Mouse (Mus musculus): ENCODE results near the gene Arnt. TPM values are rescaled to one million over a fixed set of nuclear protein-coding genes. Genes with fewer than 3 reads are reported as not detected.
"Not testable (repeated sequence)": the region's sequence is repeated elsewhere in the genome, so short reads cannot be mapped to it uniquely, and the experiment has no call there.

Arnt gene
- polyA plus RNA-seq, 1 experiment, result 28.7 TPM

DNA sequence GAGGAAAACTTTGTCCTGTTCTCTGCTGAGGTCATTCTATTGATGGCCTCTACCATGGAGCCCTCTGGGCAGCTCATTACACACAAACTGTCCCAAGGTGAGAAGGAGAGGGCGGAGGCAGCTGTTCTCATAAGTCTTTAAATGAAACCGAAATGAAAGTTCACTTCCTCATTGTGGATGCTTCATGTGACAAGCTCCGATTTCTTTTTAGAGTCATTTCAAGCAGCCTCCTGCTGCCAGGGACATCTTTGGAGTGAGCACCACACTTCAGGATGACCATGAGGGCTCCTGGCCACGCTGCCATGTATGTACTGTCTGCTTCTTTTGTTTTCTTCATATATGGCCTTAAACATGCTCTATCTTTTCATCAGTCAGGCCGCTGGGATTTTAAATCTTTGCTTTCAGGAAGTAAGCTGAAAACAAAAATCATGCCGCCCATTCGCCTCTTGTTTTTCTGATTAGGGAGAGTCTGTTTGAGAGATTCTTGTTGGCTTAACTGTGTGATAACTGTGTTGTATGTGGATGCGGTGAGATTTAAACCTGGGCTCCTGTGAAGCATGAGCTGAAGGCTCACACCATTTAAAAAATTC lies 92.5 kb downstream of the Arnt start, which contains the start of gene Ctss:
Ctss (plus strand) TSS at position 165 of the 590 bp plus-strand sequence.
- peak; percentile 9 for DNase-seq
- WGBS, result 72% methylated on average over 8 of the region's 8 CpGs
- Histone ChIP-seq H3K27me3 (replicated peaks; ENCODE audit: control insufficient read depth, insufficient read depth, low read length) (no peaks in the 10 kb centered on the region), H3K27ac (ENCODE audit: insufficient read depth, low read depth, low read length) (no peak within 1 kb of the TSS), H3K4me3 (ENCODE audit: insufficient read depth, low read depth, low read length) (no peak within 1 kb of the TSS), H3K36me3 (ENCODE audit: control insufficient read depth, insufficient read depth, low read length) (no peaks in the 10 kb centered on the region), H3K4me1 (ENCODE audit: control insufficient read depth, insufficient read depth, low read length) (no peaks in the 10 kb centered on the region)
- TF ChIP-seq POLR2A (IDR thresholded peaks at IDR 0.05; ENCODE audit: low read depth, low read length) (no peak), CTCF (conservative IDR thresholded peaks at IDR 0.05; ENCODE audit: insufficient read depth, insufficient read length, low read depth, low read length) (no peak)

DNA sequence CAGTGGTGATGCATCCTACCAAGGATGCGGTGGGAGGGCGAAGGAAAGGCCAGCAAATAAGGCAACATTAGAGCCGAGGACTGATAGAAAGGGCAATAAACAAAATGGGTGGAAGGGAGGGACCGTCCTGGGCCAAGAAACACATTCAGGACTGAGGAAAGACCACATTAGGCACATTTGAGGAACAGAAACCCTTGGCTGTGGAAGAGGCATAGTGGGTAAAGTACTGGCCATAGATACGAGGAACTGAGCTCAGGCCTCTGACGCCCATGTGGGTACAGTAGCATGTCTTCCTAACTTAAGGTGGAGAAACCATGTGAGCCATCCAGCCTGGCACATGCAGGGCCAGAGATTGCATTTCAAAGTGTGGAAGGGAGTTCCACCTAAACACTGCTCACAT lies 95.6 kb downstream of the Arnt start:
- H3K36me3 ChIP-seq (ENCODE audit: control insufficient read depth, insufficient read depth, low read length), result no peaks in the 10 kb centered on the region
- no peaks in the 10 kb centered on the region for H3K4me1 ChIP-seq (ENCODE audit: control insufficient read depth, insufficient read depth, low read length)
- 85% methylated on average over 6 of the region's 6 CpGs for WGBS
- H3K27ac ChIP-seq (ENCODE audit: insufficient read depth, low read depth, low read length), result no peak overlapping the region
- no peak overlapping the region for H3K4me3 ChIP-seq (ENCODE audit: insufficient read depth, low read depth, low read length)
- TF ChIP-seq CTCF (conservative IDR thresholded peaks at IDR 0.05; ENCODE audit: insufficient read depth, insufficient read length, low read depth, low read length) (no peak), POLR2A (IDR thresholded peaks at IDR 0.05; ENCODE audit: low read depth, low read length) (no peak)
- DNase-seq, result peak; percentile 16
- H3K27me3 ChIP-seq (replicated peaks; ENCODE audit: control insufficient read depth, insufficient read depth, low read length), result no peaks in the 10 kb centered on the region

DNA sequence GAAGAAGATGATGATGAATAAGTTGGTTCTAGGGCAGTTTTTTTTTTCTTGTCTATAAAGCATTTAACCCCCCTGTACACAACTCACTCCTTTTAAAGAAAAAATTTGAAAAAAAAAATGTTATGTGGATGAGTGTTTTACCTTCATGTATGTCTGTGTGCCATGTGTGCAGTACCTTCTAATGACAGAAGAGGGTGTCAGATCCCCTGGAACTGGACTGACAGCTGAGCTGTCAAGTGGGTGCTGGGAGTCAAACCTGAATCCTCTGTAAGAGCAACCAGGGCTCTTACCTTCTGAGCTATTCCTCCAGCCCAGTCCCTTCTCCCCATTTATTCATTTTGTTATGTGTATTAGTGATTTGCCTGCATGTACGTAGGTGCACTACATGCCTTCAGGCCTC lies 96.8 kb downstream of the Arnt start:
- Histone ChIP-seq H3K4me1 (ENCODE audit: control insufficient read depth, insufficient read depth, low read length) (no peaks in the 10 kb centered on the region), H3K4me3 (ENCODE audit: insufficient read depth, low read depth, low read length) (no peak overlapping the region), H3K27ac (ENCODE audit: insufficient read depth, low read depth, low read length) (no peak overlapping the region), H3K36me3 (ENCODE audit: control insufficient read depth, insufficient read depth, low read length) (no peaks in the 10 kb centered on the region), H3K27me3 (replicated peaks; ENCODE audit: control insufficient read depth, insufficient read depth, low read length) (no peaks in the 10 kb centered on the region)
- 95% methylated on average over 1 of the region's 1 CpGs for WGBS
- DNase-seq, result no peak
- TF ChIP-seq CTCF (conservative IDR thresholded peaks at IDR 0.05; ENCODE audit: insufficient read depth, insufficient read length, low read depth, low read length) (no peak), POLR2A (IDR thresholded peaks at IDR 0.05; ENCODE audit: low read depth, low read length) (no peak)

DNA sequence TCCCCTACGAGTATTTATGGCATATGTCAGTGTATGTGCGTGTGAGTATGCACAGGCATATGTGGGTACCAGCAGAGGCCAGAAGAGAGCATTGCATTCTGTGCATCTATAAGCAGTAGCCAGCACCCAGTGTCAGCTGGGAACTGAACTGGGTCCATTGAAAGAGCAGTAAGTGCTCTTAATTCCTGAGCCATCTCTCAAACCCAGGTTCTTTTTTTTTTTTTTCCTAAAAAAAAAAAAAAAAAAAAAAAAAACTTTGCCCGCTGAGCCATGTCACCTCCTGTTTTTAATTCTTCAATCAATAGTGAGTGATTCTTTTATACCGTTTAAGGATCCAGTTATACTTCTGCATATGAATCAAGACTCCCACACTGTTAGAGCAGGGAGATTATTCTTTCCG lies 99.2 kb downstream of the Arnt start:
- TF ChIP-seq POLR2A (IDR thresholded peaks at IDR 0.05; ENCODE audit: low read depth, low read length) (no peak), CTCF (conservative IDR thresholded peaks at IDR 0.05; ENCODE audit: insufficient read depth, insufficient read length, low read depth, low read length) (no peak)
- Histone ChIP-seq H3K4me3 (ENCODE audit: insufficient read depth, low read depth, low read length) (no peak overlapping the region), H3K4me1 (ENCODE audit: control insufficient read depth, insufficient read depth, low read length) (no peaks in the 10 kb centered on the region), H3K27me3 (replicated peaks; ENCODE audit: control insufficient read depth, insufficient read depth, low read length) (no peaks in the 10 kb centered on the region), H3K36me3 (ENCODE audit: control insufficient read depth, insufficient read depth, low read length) (no peaks in the 10 kb centered on the region), H3K27ac (ENCODE audit: insufficient read depth, low read depth, low read length) (no peak overlapping the region)
- no peak for DNase-seq
- 84% methylated on average over 5 of the region's 5 CpGs for WGBS

DNA sequence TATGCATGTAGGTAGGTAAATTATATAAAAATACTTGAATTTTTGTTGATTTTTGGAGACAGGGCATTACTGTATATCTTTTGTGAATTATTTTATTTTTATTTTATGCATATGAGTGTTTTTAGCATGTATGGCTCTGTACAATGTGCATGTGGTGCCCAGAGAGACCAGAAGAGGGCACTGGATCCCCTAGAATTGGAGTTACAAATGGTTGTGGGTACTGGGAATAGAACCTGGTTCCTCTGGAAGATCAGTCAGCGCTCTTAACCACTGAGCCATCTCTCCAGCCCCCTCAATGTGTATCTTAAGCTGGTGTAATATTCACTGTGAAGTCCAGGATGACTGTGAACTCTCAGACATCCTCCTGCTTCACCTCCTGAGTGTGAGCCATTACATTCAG lies 100.7 kb downstream of the Arnt start:
- DNase-seq, result no peak
- TF ChIP-seq CTCF (conservative IDR thresholded peaks at IDR 0.05; ENCODE audit: insufficient read depth, insufficient read length, low read depth, low read length) (no peak), POLR2A (IDR thresholded peaks at IDR 0.05; ENCODE audit: low read depth, low read length) (no peak)
- Histone ChIP-seq H3K27me3 (replicated peaks; ENCODE audit: control insufficient read depth, insufficient read depth, low read length) (no peaks in the 10 kb centered on the region), H3K27ac (ENCODE audit: insufficient read depth, low read depth, low read length) (no peak overlapping the region), H3K4me1 (ENCODE audit: control insufficient read depth, insufficient read depth, low read length) (no peaks in the 10 kb centered on the region), H3K36me3 (ENCODE audit: control insufficient read depth, insufficient read depth, low read length) (no peaks in the 10 kb centered on the region), H3K4me3 (ENCODE audit: insufficient read depth, low read depth, low read length) (no peak overlapping the region)
- 91% methylated on average over 1 of the region's 1 CpGs for WGBS

DNA sequence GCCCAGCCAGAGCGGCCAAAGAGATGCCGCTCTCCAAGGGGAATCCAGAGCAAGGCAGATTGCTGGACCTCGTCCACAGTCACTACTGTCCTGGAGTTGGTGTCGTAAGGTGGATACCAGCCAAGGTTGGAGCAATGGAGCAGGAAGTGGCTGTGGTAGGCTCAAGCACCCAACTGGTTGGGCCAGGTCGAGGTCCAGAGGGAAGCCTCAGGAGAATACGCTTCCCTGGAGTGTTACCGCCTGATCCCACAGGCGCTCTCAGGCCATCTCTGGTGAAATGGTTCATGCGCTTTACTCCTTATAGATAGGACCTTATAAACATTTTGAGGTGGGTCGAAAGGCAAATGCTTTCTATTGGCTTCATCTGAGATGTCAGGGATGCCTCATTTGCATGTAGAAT lies 104.7 kb downstream of the Arnt start:
- no peak overlapping the region for H3K4me3 ChIP-seq (ENCODE audit: insufficient read depth, low read depth, low read length)
- DNase-seq, result no peak
- no peaks in the 10 kb centered on the region for H3K4me1 ChIP-seq (ENCODE audit: control insufficient read depth, insufficient read depth, low read length)
- H3K27me3 ChIP-seq (replicated peaks; ENCODE audit: control insufficient read depth, insufficient read depth, low read length), result no peaks in the 10 kb centered on the region
- TF ChIP-seq POLR2A (IDR thresholded peaks at IDR 0.05; ENCODE audit: low read depth, low read length) (no peak), CTCF (conservative IDR thresholded peaks at IDR 0.05; ENCODE audit: insufficient read depth, insufficient read length, low read depth, low read length) (no peak)
- H3K27ac ChIP-seq (ENCODE audit: insufficient read depth, low read depth, low read length), result no peak overlapping the region
- H3K36me3 ChIP-seq (ENCODE audit: control insufficient read depth, insufficient read depth, low read length), result no peaks in the 10 kb centered on the region
- 89% methylated on average over 10 of the region's 10 CpGs for WGBS

DNA sequence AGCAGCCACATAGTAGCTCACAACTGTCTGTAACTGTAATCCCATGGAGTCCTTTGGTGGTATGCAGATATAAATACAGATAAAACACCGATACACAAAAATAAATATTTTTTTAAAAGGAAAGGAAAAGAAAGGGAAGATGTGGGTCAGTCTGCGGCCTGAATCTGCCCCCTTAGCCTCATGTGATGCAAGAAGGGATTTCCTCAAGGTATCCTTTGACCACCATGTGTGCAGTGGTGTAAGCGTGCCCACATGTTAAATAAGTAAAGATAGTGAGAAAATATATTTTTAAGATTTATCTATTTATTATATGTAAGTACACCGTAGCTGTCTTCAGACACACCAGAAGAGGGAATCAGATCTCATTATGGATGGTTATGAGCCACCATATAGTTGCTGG lies 105.6 kb downstream of the Arnt start:
- Histone ChIP-seq H3K4me3 (ENCODE audit: insufficient read depth, low read depth, low read length) (no peak overlapping the region), H3K27me3 (replicated peaks; ENCODE audit: control insufficient read depth, insufficient read depth, low read length) (no peaks in the 10 kb centered on the region), H3K4me1 (ENCODE audit: control insufficient read depth, insufficient read depth, low read length) (no peaks in the 10 kb centered on the region), H3K27ac (ENCODE audit: insufficient read depth, low read depth, low read length) (no peak overlapping the region), H3K36me3 (ENCODE audit: control insufficient read depth, insufficient read depth, low read length) (no peaks in the 10 kb centered on the region)
- DNase-seq, result no peak
- TF ChIP-seq CTCF (conservative IDR thresholded peaks at IDR 0.05; ENCODE audit: insufficient read depth, insufficient read length, low read depth, low read length) (no peak), POLR2A (IDR thresholded peaks at IDR 0.05; ENCODE audit: low read depth, low read length) (no peak)
- 95% methylated on average over 4 of the region's 4 CpGs for WGBS

DNA sequence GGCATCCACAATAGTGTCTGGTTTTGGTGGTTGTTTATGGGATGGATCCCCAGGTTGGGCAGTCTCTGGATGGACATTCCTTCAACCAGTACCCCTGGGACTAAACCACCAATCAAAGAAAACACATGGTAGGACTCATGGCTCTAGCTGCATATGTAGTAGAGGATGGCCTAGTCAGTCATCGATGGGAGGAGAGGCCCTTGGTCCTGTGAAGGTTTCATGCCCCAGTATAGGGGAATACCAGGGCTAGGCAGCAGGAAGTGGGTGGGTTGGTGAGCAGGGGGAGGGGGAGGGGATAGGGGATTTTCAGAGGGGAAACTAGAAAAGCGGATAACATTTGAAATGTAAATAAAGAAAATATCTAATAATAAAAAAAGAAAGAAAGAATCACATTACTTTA lies 107.0 kb downstream of the Arnt start:
- H3K27ac ChIP-seq (ENCODE audit: insufficient read depth, low read depth, low read length); H3K4me3 ChIP-seq (ENCODE audit: insufficient read depth, low read depth, low read length); H3K27me3 ChIP-seq (replicated peaks; ENCODE audit: control insufficient read depth, insufficient read depth, low read length); H3K4me1 ChIP-seq (ENCODE audit: control insufficient read depth, insufficient read depth, low read length); H3K36me3 ChIP-seq (ENCODE audit: control insufficient read depth, insufficient read depth, low read length); DNase-seq: not testable (repeated sequence)
- WGBS, result 83% methylated on average over 2 of the region's 2 CpGs
